In genomic region chr6:115823850-115824464, GRCm38 (mm10) we compare ENCODE assay signal across 8 mouse cellular contexts. TPM values are rescaled to one million over a fixed set of nuclear protein-coding genes. Genes with fewer than 3 reads are reported as not detected.
A peak's percentile ranks its signal among the peaks of the same experiment; 100 is the strongest.
DNase-seq lines count a peak whose midpoint lies in the region; ATAC-seq and TF ChIP-seq lines count a peak whose summit lies in the region.
"Not testable (repeated sequence)": the region's sequence is repeated elsewhere in the genome, so short reads cannot be mapped to it uniquely, and the experiment has no call there.

No protein-coding gene starts in this region.

- intact Hi-C loops in heart, adult 2 months (cut with DNase I): not testable (repeated sequence)

- H3K4me2 ChIP-seq in intestine, embryonic 15.5 days (replicated peaks): peak overlapping the region; percentile 40
- peak overlapping the region; percentile 1; the same call in 1 of the 2 replicates for H3K4me2 ChIP-seq in midbrain, embryonic 11.5 days

- TF ChIP-seq EP300 in heart, adult 2 months (IDR thresholded peaks at IDR 0.05; ENCODE audit: insufficient read depth, low read depth, low read length): 0 out of 2 replicates have a peak, but pooled peaks have one; percentile 54

- DNase-seq in 3134 (ENCODE audit: extremely low read depth, insufficient read length, low spot score): peak; percentile 77
- peak; percentile 85 for DNase-seq in adipocyte (ENCODE audit: low spot score)
- DNase-seq in embryo, embryonic 11 days: peak; percentile 90
- DNase-seq in heart, adult 2 months: peak in 1 of 2 experiments; percentile 47
- DNase-seq in liver: peak; percentile 88
- peak; percentile 95 for DNase-seq in midbrain, embryonic 11.5 days (ENCODE audit: low spot score, missing footprints)
- DNase-seq in spleen, adult 18-20 months: peak; percentile 40 to 67

- not testable (repeated sequence) for H3K9me3 ChIP-seq in intestine, embryonic 15.5 days; midbrain, embryonic 11.5 days (ENCODE audit: control insufficient read depth, low read length)

- H3K27me3 ChIP-seq in heart, adult 2 months (ENCODE audit: control insufficient read depth, insufficient read depth, low read length); intestine, embryonic 15.5 days (replicated peaks); midbrain, embryonic 11.5 days (ENCODE audit: control insufficient read depth, insufficient read depth, low read length): not testable (repeated sequence)

- H3K4me1 ChIP-seq in heart, adult 2 months (ENCODE audit: control insufficient read depth, insufficient read depth, low read length); intestine, embryonic 15.5 days (replicated peaks); midbrain, embryonic 11.5 days (ENCODE audit: control insufficient read depth, insufficient read depth, low read length): not testable (repeated sequence)

- peak; percentile 72 for TF ChIP-seq CTCF in heart, adult 2 months (IDR thresholded peaks at IDR 0.05)

- not testable (repeated sequence) for H3K4me3 ChIP-seq in heart, adult 2 months; intestine, embryonic 15.5 days (replicated peaks); midbrain, embryonic 11.5 days (ENCODE audit: low read depth, low read length)

- TF ChIP-seq POLR2A in heart, adult 2 months (IDR thresholded peaks at IDR 0.05; ENCODE audit: insufficient read depth, low read depth, low read length): not testable (repeated sequence)

- not testable (repeated sequence) for H3K27ac ChIP-seq in heart, adult 2 months; midbrain, embryonic 11.5 days (ENCODE audit: low read depth, low read length)
- H3K27ac ChIP-seq in intestine, embryonic 15.5 days: peak overlapping the region; percentile 44; the same call in 1 of the 2 replicates

- not testable (repeated sequence) for H3K36me3 ChIP-seq in heart, adult 2 months (ENCODE audit: control insufficient read depth, insufficient read depth, low read length); intestine, embryonic 15.5 days; midbrain, embryonic 11.5 days (ENCODE audit: control insufficient read depth, insufficient read depth, low read length)

- H3K79me2 ChIP-seq in heart, adult 2 months (replicated peaks; ENCODE audit: control insufficient read depth, insufficient read depth, low read length): not testable (repeated sequence)

- WGBS in heart, adult 2 months: 4% methylated on average over 6 of the region's 11 CpGs
- 2% methylated on average over 6 of the region's 11 CpGs for WGBS in intestine, embryonic 15.5 days
- 2% methylated on average over 4 of the region's 11 CpGs for WGBS in midbrain, embryonic 11.5 days

- ATAC-seq in intestine, embryonic 15.5 days: peak; percentile 99
- ATAC-seq in midbrain, embryonic 11.5 days (ENCODE audit: low FRiP score): peak; percentile 89

- not testable (repeated sequence) for H3K9ac ChIP-seq in heart, adult 2 months (ENCODE audit: low read depth, low read length); intestine, embryonic 15.5 days; midbrain, embryonic 11.5 days (ENCODE audit: low read length)

RNA-seq across cellular contexts. Expression of gene Efcab12, which starts 14.3 kb away (rescaled TPM):
- under 1 TPM; 0.16 to 0.26 TPM for total RNA-seq in heart, adult 2 months (2021)
- 0.06 and 0.14 TPM in 2 replicates for polyA plus RNA-seq in heart, adult 2 months (2012; rRNA removed)
- 0.42 and 0.49 TPM in 2 replicates for polyA plus RNA-seq in intestine, embryonic 15.5 days (2015; fragmentation: Nextera tagmentation; extraction: Ambion mirVana)
- polyA plus RNA-seq in midbrain, embryonic 11.5 days (2014; fragmentation: Nextera tagmentation; extraction: Ambion mirVana): 1.7 and 2.0 TPM in 2 replicates

RNA-seq across cellular contexts. Expression of gene Rpl32, which starts 15.4 kb away (rescaled TPM):
- total RNA-seq in heart, adult 2 months (2021): 100 to 1,000 TPM; 579 to 679 TPM
- 328 and 413 TPM in 2 replicates for polyA plus RNA-seq in heart, adult 2 months (2012; rRNA removed)
- 2,172 and 2,428 TPM in 2 replicates for polyA plus RNA-seq in intestine, embryonic 15.5 days (2015; fragmentation: Nextera tagmentation; extraction: Ambion mirVana)
- 1,817 and 1,848 TPM in 2 replicates for polyA plus RNA-seq in midbrain, embryonic 11.5 days (2014; fragmentation: Nextera tagmentation; extraction: Ambion mirVana)

RNA-seq across cellular contexts. Expression of gene Mbd4, which starts 29.2 kb away (rescaled TPM):
- total RNA-seq in heart, adult 2 months (2021): 1 to 10 TPM in 1 of 2 experiments, under 1 TPM in 1; 0.93 to 1.5 TPM
- 1.2 and 1.5 TPM in 2 replicates for polyA plus RNA-seq in heart, adult 2 months (2012; rRNA removed)
- 14.5 and 14.6 TPM in 2 replicates for polyA plus RNA-seq in intestine, embryonic 15.5 days (2015; fragmentation: Nextera tagmentation; extraction: Ambion mirVana)
- 19.6 and 24.7 TPM in 2 replicates for polyA plus RNA-seq in midbrain, embryonic 11.5 days (2014; fragmentation: Nextera tagmentation; extraction: Ambion mirVana)

RNA-seq across cellular contexts. Expression of gene Ift122, which starts 29.3 kb away (rescaled TPM):
- 1 to 10 TPM; 6.6 to 7.3 TPM for total RNA-seq in heart, adult 2 months (2021)
- 12.8 and 15.2 TPM in 2 replicates for polyA plus RNA-seq in heart, adult 2 months (2012; rRNA removed)
- polyA plus RNA-seq in intestine, embryonic 15.5 days (2015; fragmentation: Nextera tagmentation; extraction: Ambion mirVana): 13.8 and 14.2 TPM in 2 replicates
- 25.6 and 25.9 TPM in 2 replicates for polyA plus RNA-seq in midbrain, embryonic 11.5 days (2014; fragmentation: Nextera tagmentation; extraction: Ambion mirVana)

RNA-seq across cellular contexts. Expression of gene Cand2, which starts 49.6 kb away (rescaled TPM):
- 10 to 100 TPM; 69.3 to 77.2 TPM for total RNA-seq in heart, adult 2 months (2021)
- polyA plus RNA-seq in heart, adult 2 months (2012; rRNA removed): 59.0 and 68.4 TPM in 2 replicates
- polyA plus RNA-seq in intestine, embryonic 15.5 days (2015; fragmentation: Nextera tagmentation; extraction: Ambion mirVana): 16.8 and 17.2 TPM in 2 replicates
- 24.6 and 27.5 TPM in 2 replicates for polyA plus RNA-seq in midbrain, embryonic 11.5 days (2014; fragmentation: Nextera tagmentation; extraction: Ambion mirVana)
